Mouse (Mus musculus): ENCODE data around the gene Il4ra. TPM values are rescaled to one million over a fixed set of nuclear protein-coding genes. Genes with fewer than 3 reads are reported as not detected.

The Il4ra gene
- polyA plus RNA-seq, 1 experiment from 2014 or later = 5.5 TPM

Other genes starting within 250 kb of the Il4ra start
- 4.7 and 5.4 TPM in 2 replicates for gene Kdm8, start 107.4 kb upstream of the Il4ra start, polyA plus RNA-seq (2015; fragmentation: Nextera tagmentation; extraction: Ambion mirVana)
- 93.2 and 105 TPM in 2 replicates for gene Nsmce1, start 60.5 kb upstream of the Il4ra start, polyA plus RNA-seq (2015; fragmentation: Nextera tagmentation; extraction: Ambion mirVana)
- gene Il21r, start 51.3 kb downstream of the Il4ra start, polyA plus RNA-seq (2015; fragmentation: Nextera tagmentation; extraction: Ambion mirVana) = 0.25 and 0.61 TPM in 2 replicates
- 28.7 and 29.3 TPM in 2 replicates for gene Gtf3c1, start 155.7 kb downstream of the Il4ra start, polyA plus RNA-seq (2015; fragmentation: Nextera tagmentation; extraction: Ambion mirVana)
- 5.9 and 8.3 TPM in 2 replicates for gene D430042O09Rik, start 155.8 kb downstream of the Il4ra start, polyA plus RNA-seq (2015; fragmentation: Nextera tagmentation; extraction: Ambion mirVana)